16 mouse cellular contexts compared by ENCODE assay signal in genomic region chr9:7776940-7777339, GRCm38 (mm10).
"Had no signal": no experiment of that assay in that cellular context is flagged by ENCODE, and none has a peak within 500 bp of the region (broad histone marks: within the 10 kb centered on the region; RNA-seq: fewer than 3 reads in every experiment).

No protein-coding gene starts in this region.

- ATAC-seq: midbrain, embryonic 16.5 days had no signal

- H3K4me2 ChIP-seq: liver, embryonic 15.5 days; lung, embryonic 14.5 days; midbrain, embryonic 11.5 days; neural tube, embryonic 12.5 days had no signal

- H3K9me3 ChIP-seq: liver, embryonic 15.5 days; neural tube, embryonic 12.5 days had no signal

- H3K4me3 ChIP-seq: liver, embryonic 15.5 days; neural tube, embryonic 12.5 days had no signal

- H3K4me1 ChIP-seq: neural tube, embryonic 12.5 days had no signal

- H3K27me3 ChIP-seq: liver, embryonic 15.5 days; megakaryocyte, embryonic 14.5 days; neural tube, embryonic 12.5 days had no signal

- DNase-seq: lung, adult 18-20 months; lung, postnatal 10 days; lung, postnatal 36 days; midbrain, embryonic 14.5 days; right cerebral cortex, postnatal 14 days; spleen, adult 18-20 months; thymus, adult 18-20 months; thymus, postnatal 14 days; thymus, postnatal 36 days had no signal

- H3K9ac ChIP-seq: liver, embryonic 15.5 days; lung, embryonic 14.5 days; neural tube, embryonic 12.5 days had no signal

- H3K27ac ChIP-seq: liver, embryonic 15.5 days; macrophage; neural tube, embryonic 12.5 days had no signal
